Mouse (Mus musculus) mouse embryonic stem cell (cell line): ENCODE results near the gene Sobp.

ENCODE experiments used
- in situ Hi-C, 2 experiments: fragments of 300-500 bp; cut with MboI; formaldehyde crosslinking; loops; 1 replicate in 1 of 2; 3 replicates in 1 of 2; pipeline ENCODE4 v1.14.3; 2019 to 2020; ENCODE audit warnings: low sequenced_read_pairs in 2 of 2, low pct_unique_long_range_greater_than_20kb in 1 of 2, mixed read lengths in 1 of 2; ENCODE audit not compliant: unreplicated experiment in 1 of 2

Gene Sobp

DNA sequence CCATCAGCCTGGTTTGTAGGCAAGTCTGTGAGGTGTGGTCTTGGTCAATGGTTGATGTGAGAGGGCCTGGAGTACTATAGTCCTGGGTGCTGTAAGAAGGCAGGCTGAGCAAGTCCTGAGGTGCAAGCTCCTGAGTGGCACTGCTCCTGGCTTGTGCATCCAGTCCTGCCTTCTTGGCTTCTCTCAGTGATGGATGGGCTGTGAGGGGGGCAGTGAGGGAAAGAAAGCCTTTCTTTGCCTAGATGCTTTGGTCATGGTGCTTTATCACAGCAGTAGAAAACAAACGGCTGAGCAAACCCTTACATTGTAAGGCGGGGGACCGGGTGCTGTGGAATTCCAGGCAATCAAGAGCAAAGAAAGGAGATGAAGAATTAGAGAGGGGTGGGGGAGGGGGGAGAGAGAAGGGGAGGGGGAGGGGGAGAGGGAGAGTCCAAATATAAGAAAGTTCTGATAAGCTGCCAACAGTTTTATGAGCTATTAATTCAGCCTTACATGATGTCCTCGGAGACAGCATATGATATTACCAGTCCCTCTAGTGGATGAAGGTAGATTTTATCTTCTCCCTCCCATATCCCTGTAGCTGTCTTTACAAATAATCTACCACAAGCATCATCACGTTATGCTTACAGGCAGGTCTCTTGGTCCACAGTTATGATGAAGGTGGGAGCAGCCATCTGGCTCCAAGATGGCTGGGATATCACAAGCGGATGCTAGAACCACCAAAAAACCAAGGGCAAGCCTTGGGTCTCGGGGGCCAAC lies 193.2 kb downstream of the Sobp start:
- in situ Hi-C loops = no loop called here

DNA sequence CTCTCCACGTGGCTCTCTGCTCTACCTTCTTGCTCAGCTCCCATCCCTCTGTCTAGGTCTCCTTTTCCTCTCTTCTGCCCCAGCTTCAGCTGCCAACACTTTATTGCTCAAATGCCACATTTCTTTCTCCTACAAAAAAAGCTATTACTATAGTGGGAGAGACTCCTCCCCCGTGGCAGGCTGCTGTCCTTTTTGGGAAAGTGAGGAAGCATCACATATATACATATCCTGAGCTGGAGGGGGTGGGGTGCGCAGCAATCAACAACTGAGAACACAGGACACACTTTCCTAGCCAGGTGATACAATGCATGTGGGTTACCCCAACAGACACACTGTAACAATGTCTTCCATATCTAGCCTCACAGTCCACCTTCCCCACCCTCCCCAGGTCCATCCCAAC lies 196.0 kb downstream of the Sobp start:
- in situ Hi-C loops = no loop called here

DNA sequence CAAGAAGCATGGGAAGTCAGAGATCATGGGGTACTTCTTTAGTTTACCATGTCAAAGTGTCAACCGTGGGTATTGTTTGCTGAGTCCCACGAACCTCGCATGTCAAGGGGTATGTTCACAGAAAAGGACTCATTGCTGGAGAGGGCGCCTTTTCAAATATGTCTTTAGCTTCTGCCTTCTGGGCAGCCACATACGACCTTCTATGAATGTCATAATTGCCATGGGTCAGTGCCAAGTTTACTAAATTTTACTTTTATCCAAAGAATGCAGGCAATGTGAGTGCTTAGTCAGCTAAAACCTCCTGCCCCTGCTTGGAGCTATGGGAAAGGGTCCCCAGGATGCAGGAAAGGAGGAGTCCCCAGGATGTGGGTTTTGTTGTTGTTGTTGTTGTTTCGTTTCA lies 197.8 kb downstream of the Sobp start:
- in situ Hi-C loops = no loop called here

DNA sequence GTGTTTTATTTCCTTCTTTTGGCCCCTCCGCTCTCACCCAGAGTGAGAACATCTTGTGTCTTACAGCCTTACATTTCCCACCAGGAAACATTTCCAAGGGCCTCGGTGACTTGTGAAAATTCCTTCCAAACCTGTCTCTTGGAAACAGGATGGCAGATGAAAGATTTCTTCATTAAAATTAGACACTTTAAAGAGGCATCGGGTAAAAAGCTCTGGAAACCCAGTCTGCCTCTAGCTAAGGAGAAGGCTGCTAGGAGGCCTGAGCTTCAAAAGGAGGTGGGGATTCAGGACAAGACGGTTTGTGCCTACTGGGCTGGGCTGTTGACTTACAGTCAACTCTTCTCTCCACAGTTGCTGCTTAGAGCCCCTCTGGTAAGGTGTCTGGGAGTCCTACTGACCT lies 200.8 kb downstream of the Sobp start:
- in situ Hi-C loops = no loop called here

DNA sequence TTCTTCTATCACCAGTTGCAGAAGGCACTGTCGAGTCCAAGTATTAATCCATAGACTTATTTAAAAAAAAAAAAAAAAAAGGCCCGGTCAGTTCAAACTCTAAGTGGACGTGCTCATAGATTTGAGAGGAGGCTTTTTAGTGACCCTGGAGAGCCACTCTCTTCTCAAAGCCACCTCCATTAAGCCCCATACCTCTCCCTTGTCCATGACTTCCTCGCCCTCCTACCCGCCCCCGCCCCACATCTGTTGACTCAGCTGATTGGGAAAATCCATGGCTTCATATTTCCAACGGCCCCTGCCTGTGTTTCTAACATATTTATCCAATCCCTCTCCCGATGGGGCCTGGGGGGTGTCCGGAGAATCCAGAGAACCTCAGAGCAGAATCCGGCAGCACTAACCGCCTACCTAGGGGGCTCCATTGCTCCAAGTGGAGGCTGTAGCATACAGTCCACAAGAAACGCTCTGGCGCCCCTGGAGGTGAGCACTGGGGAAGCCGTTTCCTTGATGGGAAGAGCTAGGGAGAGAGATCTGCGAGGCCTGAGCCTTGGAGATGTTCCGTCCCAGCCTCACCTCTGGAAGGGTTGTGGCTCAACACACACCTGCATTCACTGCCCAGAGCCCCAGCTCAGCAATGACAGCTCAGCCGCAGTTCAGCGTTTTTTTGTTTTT lies 201.7 kb downstream of the Sobp start:
- in situ Hi-C loops = no loop called here

DNA sequence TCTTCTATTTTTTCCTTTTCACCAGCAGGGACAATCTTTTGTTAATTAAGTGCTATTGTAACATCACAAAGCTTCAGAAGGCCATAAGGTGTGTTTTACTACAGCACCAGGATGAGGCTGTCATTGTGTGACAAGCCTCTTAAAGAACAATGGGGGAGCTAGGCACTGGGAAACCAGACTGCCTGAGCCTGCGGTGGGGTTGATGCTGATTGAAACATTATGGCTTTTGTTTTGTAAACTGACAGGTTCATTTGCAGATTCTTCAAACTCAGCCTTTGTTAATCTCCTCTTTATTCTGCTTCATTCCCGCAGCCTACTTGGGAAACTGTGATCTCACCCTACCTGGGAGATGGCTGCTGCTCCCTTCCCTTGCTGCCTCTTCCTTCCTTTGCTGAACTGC lies 206.0 kb downstream of the Sobp start:
- in situ Hi-C loops = no loop called here

DNA sequence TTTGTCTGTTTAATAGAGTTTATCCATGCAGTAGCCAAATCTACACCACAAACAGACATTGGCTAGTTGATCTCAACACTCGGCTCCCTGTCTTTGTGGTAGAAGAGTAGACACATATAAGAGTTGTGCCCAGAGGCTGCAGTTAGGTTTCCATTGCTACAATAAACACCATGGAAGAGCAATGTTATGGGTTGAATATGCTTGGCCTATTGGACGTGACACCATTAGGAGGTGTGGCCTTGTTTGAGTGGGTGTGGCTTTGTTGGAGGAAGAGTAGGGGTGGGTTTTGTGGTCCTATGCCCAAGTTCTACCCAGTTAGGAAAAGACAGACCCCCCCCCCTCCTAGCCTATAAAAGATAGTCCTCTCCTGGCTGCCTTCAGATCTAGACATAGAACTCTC lies 211.3 kb downstream of the Sobp start:
- in situ Hi-C loops = no loop called here

DNA sequence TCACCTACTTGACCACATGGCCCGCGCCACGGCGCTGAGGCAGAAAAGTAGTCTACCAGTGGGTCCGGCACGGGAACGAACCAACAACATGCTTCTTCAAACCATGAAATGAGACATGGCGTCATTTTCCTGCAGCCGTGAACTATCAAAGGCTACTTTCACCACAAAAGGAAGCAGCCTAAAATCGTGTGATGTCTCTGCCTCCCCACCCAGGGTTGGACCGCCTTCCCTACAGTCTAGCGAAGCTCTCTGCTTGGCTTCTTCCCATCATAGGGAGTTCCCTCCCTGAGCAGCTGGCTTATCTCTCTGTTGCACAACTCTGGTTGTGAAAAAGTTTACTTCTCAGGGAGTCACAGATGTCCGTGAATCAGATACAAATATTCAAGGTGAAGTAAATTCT lies 211.7 kb downstream of the Sobp start:
- in situ Hi-C loops = no loop called here

DNA sequence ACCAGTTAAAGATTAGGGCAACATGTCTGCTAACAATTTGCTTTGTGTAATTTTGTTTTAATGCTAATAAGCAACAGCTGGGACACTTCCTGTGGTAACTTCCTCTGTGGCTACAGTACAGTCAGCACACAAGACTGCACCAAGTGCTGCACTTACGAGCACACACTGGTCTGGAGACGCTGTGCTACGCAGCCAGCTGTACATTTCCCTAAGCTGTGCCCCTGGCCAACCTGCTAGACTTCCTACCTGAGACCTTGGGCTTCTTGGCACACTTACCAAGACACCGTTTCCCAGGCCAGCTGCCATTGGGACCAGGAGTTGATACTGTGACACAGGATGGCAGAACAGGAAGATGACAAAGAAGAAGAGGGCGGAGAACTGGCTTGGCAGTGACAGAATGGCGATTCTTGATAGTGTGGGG lies 212.1 kb downstream of the Sobp start:
- in situ Hi-C loops = no loop called here

DNA sequence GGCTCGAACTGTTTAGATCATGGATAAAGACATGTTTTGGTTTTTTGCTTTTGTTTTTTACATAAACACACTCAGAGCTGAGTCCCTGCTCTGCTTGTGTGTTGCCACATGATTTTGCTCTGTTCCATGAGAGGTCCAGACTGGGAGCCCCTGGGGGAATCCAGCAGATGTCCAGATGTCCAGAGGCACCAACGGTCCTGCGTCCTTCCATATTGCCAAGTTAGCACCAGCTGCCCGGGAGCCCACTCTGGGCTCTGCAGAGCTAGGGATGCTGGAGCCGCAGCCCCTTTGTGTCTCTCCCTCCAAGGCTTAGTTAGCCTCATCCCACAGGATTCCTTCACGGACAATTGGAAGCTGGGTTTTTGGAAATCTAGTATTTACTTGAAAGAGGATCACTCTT lies 212.6 kb downstream of the Sobp start:
- in situ Hi-C loops = no loop called here

DNA sequence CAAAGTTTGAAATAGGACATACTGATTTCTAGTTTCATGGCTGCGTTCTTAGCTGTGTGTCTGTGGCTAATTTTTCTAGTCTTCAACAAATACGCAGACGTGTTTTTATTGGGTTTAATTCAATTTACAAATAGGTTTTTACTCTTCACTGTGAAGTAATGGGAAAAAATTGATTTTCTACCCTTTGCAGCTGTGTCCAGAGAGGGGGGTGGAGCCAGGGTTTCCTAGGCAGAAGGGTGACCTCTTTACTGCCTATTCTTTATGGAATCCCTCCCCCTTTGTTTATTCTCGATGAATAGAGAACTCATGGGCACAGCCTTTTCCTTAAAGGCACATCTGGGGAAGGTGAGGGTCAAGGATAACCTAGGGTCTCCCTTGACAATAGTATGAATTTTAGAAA lies 215.6 kb downstream of the Sobp start:
- in situ Hi-C loops = no loop called here

DNA sequence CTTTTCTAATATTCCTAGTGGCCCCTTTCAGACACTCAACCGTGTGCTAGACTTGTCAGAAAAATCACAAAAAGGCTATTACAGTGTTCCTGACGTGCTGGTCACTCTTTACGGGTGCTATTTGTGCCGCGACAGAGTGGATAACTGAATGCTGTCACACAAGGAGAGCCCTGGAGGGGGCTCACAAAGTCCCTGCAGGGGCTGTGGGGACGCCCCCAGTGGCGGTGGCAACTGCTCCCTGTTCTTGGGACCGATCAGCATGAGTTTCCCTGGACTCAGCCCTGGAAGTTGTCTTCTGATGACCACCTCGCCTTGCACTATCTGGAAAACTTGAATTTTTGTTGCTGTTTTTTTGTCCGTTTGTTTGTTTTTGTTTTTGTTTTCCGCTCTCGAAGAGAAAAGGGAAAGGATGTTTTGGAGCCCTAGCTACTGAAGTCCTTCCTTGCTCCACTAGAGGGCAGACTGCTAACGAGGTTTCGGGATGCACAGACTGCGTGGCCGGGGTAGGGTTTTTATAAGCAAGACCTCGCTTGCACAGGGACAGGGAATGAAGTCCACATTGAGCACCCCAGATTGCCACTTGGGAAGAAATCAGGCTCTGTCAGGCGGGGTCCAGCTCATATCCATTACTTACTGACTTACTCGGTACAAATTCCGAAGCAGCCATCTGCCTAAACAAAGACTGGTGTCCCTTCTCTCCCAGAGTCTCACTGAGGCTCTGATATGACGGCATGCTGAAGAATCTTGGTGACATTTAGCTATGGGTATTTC lies 216.3 kb downstream of the Sobp start:
- in situ Hi-C loops = no loop called here

DNA sequence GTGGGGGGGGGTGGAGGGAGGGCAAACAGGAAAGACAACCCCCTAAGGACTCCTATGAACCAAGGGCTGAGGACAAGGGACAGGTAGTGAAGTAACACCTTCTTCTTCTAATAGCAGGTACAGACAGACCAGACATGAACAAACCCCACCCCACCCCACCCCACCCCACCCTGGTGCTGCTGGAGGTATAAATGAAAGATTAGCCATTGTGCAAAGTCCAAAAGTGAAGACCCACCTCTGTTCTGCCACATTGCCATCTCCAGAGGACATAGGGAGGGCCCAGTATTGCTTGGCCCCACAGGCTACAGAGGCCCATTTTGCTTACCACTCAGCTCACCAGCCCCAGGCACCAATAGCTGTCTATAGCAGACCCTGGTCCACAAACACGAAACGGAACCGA lies 219.1 kb downstream of the Sobp start:
- in situ Hi-C loops = no loop called here

DNA sequence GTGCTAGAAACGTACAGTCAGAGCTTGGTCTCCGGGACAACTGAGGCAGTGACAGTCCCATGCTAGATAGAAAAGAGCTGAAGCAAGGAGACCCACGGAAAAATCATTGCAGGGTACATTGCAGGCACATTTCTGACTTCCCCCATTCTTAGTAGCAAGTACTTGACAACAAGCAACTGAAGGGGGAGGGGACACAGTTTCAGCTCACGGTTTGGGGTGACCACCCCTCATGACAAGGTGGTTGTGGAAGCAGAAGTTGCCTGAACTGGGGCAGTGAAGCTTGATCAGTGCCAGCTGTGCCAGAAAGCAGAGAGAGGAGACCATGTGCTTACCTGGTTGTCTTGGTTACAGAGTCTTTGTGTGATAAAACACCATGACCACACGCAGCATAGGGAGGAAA lies 220.7 kb downstream of the Sobp start:
- in situ Hi-C loops = no loop called here
